Mouse (Mus musculus) midbrain, embryonic 14.5 days (tissue): ENCODE measurements at regions not wholly inside any gene's neighbourhood (a gene's known extent, or its start where the extent isn't known, plus 50 kb on each side); places are given as distances from the start of the nearest gene placed in this dataset.
"Not testable (repeated sequence)": the region's sequence is repeated elsewhere in the genome, so short reads cannot be mapped to it uniquely, and the experiment has no call there.

Experiments
- ATAC-seq: fragments of 200-750 bp; cut with Nextera tagmentation; 2 replicates; pipeline ENCODE4 v1.8.0; 2017; ENCODE audit warnings: moderate number of reproducible peaks, moderate library complexity; ENCODE audit not compliant: low FRiP score, low TSS enrichment
- DNase-seq: peaks from one replicate; pipeline ENCODE4 v3.0.0-alpha.2; 2015
- H3K27ac ChIP-seq: fragments of 300-500 bp; sonication (generic); replicated peaks from 2 replicates; pipeline ENCODE4 v1.5.1; 2014; ENCODE audit warnings: mild to moderate bottlenecking, low read depth, low read length, moderate library complexity
- H3K27me3 ChIP-seq: fragments of 300-500 bp; sonication (generic); 2 replicates; pipeline ENCODE4 v1.6.1; 2014; ENCODE audit warnings: low read length, control low read depth, mixed read lengths; ENCODE audit not compliant: control insufficient read depth, insufficient read depth
- H3K36me3 ChIP-seq: fragments of 300-500 bp; sonication (generic); 2 replicates; pipeline ENCODE4 v1.6.1; 2014; ENCODE audit warnings: low read length, control low read depth; ENCODE audit not compliant: control insufficient read depth, insufficient read depth
- H3K4me1 ChIP-seq: fragments of 300-500 bp; sonication (generic); 2 replicates; pipeline ENCODE4 v1.6.1; 2014; ENCODE audit warnings: mild to moderate bottlenecking, antibody characterized with exemption, low read length, control low read depth; ENCODE audit not compliant: control insufficient read depth, insufficient read depth
- H3K4me2 ChIP-seq: fragments of 300-500 bp; sonication (generic); 2 replicates; pipeline ENCODE4 v1.6.1; 2014; ENCODE audit warnings: mild to moderate bottlenecking, low read length, moderate library complexity
- H3K4me3 ChIP-seq: fragments of 300-500 bp; sonication (generic); replicated peaks from 2 replicates; pipeline ENCODE4 v1.5.1; 2014; ENCODE audit warnings: low read depth, low read length
- H3K9ac ChIP-seq: fragments of 300-500 bp; sonication (generic); replicated peaks from 2 replicates; pipeline ENCODE4 v1.6.1; 2014; ENCODE audit warnings: mild to moderate bottlenecking, low read length, moderate library complexity
- H3K9me3 ChIP-seq: fragments of 300-500 bp; sonication (generic); 2 replicates; pipeline ENCODE4 v1.6.1; 2016; ENCODE audit warnings: low read length, control low read depth, mixed read lengths; ENCODE audit not compliant: control insufficient read depth
- WGBS: fragments of 180-500 bp; shearing (Covaris S2); extraction: QIAGEN DNeasy Blood & Tissue Kit; methylation state at CpG from one replicate; pipeline ENCODE4 v1.1.7; 2014; 5-methylcytosine and 5-hydroxymethylcytosine counted together

DNA sequence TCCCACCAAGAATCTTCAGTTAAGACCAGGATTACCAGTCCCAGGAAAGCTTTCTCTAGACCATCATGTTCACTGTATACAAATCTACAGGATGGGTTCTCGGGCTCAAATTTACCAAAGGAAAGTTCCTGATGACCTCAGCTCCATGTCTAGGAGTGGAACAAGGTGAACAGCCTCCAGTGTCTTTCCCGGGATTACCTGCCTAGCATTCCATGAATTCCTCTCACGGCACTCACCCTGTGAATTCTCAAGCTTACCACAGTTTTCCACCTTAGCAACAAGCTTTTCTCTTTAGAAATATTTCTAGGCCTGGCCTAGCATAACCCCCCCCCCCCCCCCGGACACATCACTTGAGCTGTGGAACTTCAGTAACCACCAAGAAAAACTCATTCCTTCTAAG, 1158.9 kb downstream of the A830018L16Rik start:
- no peak for ATAC-seq
- no peak overlapping the region for H3K4me3 ChIP-seq
- no peak overlapping the region for H3K9ac ChIP-seq
- no peaks in the 10 kb centered on the region for H3K9me3 ChIP-seq
- peaks cover 9% of the 10 kb centered on the region; the same call in 1 of the 2 replicates for H3K4me1 ChIP-seq
- H3K4me2 ChIP-seq: no peak overlapping the region
- no peak overlapping the region for H3K27ac ChIP-seq
- no peaks in the 10 kb centered on the region for H3K27me3 ChIP-seq
- DNase-seq: no peak
- no peaks in the 10 kb centered on the region for H3K36me3 ChIP-seq
- 79% methylated on average over 4 of the region's 4 CpGs for WGBS

DNA sequence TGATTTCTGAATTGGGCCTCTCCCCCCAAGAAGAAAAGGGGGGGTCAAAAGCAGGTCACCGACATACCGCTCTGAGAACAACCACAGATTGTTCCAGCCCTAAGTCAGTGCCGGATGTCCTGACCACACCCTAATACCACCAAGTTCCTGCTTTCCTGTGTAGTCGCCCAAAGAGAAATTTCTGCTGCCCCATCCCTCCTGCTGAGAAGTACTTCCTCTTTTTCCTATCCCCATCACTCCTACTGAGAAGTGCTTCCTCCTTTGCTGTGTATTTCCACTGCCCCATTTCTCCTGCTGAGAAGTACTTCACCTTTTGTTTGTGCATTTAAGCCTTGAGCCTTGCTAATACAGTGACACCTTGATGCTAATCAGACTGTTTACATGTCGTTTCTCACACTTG, 1160.4 kb downstream of the A830018L16Rik start:
- Histone ChIP-seq H3K9ac (no peak overlapping the region), H3K27me3 (no peaks in the 10 kb centered on the region), H3K4me1 (peaks cover 9% of the 10 kb centered on the region; the same call in 1 of the 2 replicates), H3K27ac (no peak overlapping the region), H3K4me2 (no peak overlapping the region), H3K36me3 (no peaks in the 10 kb centered on the region), H3K4me3 (no peak overlapping the region), H3K9me3 (no peaks in the 10 kb centered on the region)
- 90% methylated on average over 5 of the region's 5 CpGs for WGBS
- ATAC-seq (no peak), DNase-seq (no peak)

DNA sequence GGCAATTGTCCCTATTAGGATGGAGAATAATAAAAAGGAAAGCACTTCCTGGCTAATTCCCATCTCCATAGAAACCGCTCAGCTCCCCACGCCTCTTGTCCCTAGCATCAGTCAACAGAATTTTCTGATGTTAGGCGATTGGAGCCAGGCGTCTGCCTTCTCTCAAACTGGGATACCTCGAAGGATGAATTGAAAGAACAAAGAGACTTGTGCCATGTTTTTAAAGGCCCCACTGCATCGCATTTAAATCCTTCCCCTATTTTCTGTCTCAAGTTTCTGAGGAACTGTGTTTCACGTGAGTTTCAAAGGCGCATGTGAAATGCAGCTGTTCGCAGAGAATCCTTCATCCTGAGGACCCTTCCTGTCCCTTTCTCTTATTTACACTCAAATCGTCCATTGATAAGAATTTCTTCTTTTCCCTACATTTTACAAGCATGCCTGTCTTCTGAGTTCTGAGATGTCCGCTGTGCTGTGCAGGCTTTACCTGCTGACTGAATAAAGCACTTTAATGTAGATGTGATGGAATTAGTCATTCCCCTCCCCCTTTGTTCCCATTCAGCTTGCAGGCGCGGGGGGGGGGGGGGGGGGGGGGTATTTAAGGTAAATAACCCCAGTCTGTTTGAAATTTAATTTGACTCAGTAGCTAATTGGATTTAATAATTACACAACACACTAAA, 1163.3 kb downstream of the A830018L16Rik start:
- Histone ChIP-seq H3K27ac (peak overlapping the region; percentile 69), H3K36me3 (no peaks in the 10 kb centered on the region), H3K4me1 (peaks cover 9% of the 10 kb centered on the region; the same call in 1 of the 2 replicates), H3K4me2 (peak overlapping the region; percentile 42), H3K4me3 (0 out of 2 replicates have a peak overlapping the region, but pooled peaks have one; percentile 3), H3K9me3 (no peaks in the 10 kb centered on the region), H3K27me3 (no peaks in the 10 kb centered on the region), H3K9ac (peak overlapping the region; percentile 42)
- WGBS: 1% methylated on average over 13 of the region's 13 CpGs
- ATAC-seq (peak; percentile 55; the same call in 1 of the 2 replicates), DNase-seq (peak; percentile 73)

DNA sequence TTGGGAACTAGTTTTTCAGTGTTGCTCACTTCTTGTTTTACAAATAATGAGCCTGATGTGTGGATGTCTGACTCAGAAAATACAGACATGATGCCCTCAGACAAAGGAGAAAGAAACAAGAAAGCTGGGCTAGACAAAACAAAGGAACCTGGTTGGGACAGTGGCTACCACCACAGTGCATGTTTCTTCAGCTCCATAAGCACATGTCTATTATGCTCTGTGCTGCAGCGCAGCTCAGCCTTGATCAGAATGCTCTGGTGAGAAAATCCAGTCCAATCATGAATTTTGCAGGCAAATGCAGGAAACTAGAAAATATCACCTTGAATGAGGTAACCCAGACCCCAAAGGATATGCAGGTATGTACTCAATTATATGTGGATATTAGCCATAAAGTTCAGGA, 1164.1 kb downstream of the A830018L16Rik start:
- no peak for ATAC-seq
- Histone ChIP-seq H3K27me3 (no peaks in the 10 kb centered on the region), H3K4me1 (peaks cover 9% of the 10 kb centered on the region; the same call in 1 of the 2 replicates), H3K4me3 (no peak overlapping the region), H3K9me3 (no peaks in the 10 kb centered on the region), H3K27ac (no peak overlapping the region), H3K9ac (no peak overlapping the region), H3K4me2 (no peak overlapping the region), H3K36me3 (no peaks in the 10 kb centered on the region)
- WGBS: 41% methylated on average over 1 of the region's 1 CpGs
- peak; percentile 30 for DNase-seq

DNA sequence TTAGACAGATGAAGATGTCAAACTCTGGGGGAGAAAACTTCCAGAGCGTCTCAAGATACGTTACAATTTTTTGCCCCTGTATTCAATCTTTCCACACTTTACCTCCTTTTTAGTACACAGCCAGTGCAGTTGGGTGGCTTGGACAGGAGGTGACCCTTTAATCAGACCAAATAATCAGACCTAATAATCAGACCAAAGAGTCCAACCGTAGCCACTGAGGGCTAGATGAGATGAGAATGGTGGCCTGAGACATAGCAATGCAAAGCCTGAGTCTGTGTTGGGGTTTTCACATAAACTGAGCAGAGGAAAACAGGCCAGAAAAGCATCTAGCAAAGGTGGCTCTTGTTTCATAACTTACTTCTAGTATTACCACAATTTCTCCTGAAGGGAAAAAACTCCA, 1169.1 kb downstream of the A830018L16Rik start:
- no peak overlapping the region for H3K9ac ChIP-seq
- WGBS: 40% methylated on average over 3 of the region's 3 CpGs
- no peak overlapping the region for H3K27ac ChIP-seq
- H3K36me3 ChIP-seq: no peaks in the 10 kb centered on the region
- DNase-seq (no peak), ATAC-seq (no peak)
- no peaks in the 10 kb centered on the region for H3K9me3 ChIP-seq
- H3K4me2 ChIP-seq: no peak overlapping the region
- H3K4me3 ChIP-seq: no peak overlapping the region
- no peaks in the 10 kb centered on the region for H3K27me3 ChIP-seq
- H3K4me1 ChIP-seq: no peaks in the 10 kb centered on the region

DNA sequence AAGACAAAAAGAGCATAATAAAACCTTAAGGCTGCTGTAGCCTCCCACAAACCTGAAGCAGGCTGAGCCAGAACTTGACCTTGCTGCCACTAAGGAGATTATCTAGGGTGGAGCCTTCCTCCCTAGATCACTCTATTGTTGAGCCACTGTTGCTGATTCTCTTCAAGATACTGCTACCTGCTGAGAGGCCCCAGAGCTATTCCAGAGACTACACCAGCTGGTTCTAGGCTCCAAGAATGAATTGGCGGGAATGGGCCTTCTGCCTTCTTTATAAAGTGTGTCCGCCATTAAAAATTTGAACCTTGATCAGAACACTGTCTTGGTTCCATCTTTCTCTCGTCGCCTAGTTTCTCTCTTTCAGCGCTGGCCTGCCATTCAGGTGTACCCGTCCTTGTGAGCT, 1173.1 kb downstream of the A830018L16Rik start:
- H3K4me2 ChIP-seq, ATAC-seq, H3K9ac ChIP-seq, H3K4me1 ChIP-seq, DNase-seq, H3K9me3 ChIP-seq, H3K36me3 ChIP-seq, H3K27me3 ChIP-seq, H3K27ac ChIP-seq, H3K4me3 ChIP-seq: not testable (repeated sequence)
- WGBS: 92% methylated on average over 6 of the region's 6 CpGs

DNA sequence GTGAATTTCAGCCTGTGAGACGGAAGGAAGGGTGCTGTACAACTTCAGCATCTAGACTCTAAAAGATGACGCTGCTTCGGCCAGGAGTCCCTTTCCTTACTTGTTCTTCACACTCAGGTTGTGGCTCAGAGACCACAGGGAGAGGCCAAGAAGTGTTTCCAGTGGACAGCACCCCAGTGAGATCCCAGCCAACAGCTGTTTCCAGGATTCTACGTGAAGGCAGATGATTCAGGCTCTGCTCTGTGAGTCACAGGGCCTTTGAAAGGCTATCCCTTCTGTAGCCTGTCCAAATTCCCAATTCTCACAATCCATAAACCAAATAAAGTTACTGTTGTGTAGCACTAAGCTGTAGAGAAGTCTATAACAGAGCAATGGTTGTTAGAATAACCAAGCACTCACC, 1198.2 kb downstream of the A830018L16Rik start:
- Histone ChIP-seq H3K27ac (no peak overlapping the region), H3K36me3 (no peaks in the 10 kb centered on the region), H3K4me1 (no peaks in the 10 kb centered on the region), H3K27me3 (no peaks in the 10 kb centered on the region), H3K9me3 (no peaks in the 10 kb centered on the region), H3K4me3 (no peak overlapping the region), H3K4me2 (no peak overlapping the region), H3K9ac (no peak overlapping the region)
- ATAC-seq (no peak), DNase-seq (no peak)
- 90% methylated on average over 4 of the region's 4 CpGs for WGBS

DNA sequence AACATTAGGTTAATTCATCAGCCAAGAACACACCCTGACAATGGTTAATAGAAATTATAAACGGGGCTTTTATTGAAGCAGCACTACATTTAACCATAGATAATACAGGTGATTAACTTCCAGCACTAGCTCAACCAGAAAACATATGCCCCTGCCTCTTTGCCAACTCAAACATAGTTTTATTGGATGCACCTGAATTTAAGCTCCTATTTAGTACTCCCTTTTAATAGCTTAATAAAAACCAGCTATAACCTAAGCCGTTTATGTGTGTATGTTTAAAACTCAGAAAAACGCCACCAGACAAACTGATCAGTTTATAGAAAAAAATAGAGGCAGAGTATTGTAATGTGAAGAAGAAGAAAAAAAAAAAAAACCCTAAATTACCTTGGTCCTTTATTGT, 1201.4 kb downstream of the A830018L16Rik start:
- no peaks in the 10 kb centered on the region for H3K4me1 ChIP-seq
- no peaks in the 10 kb centered on the region for H3K27me3 ChIP-seq
- H3K9me3 ChIP-seq: no peaks in the 10 kb centered on the region
- H3K9ac ChIP-seq: no peak overlapping the region
- 84% methylated on average over 3 of the region's 3 CpGs for WGBS
- no peaks in the 10 kb centered on the region for H3K36me3 ChIP-seq
- H3K4me3 ChIP-seq: no peak overlapping the region
- H3K27ac ChIP-seq: no peak overlapping the region
- DNase-seq: no peak
- no peak overlapping the region for H3K4me2 ChIP-seq
- ATAC-seq: no peak

DNA sequence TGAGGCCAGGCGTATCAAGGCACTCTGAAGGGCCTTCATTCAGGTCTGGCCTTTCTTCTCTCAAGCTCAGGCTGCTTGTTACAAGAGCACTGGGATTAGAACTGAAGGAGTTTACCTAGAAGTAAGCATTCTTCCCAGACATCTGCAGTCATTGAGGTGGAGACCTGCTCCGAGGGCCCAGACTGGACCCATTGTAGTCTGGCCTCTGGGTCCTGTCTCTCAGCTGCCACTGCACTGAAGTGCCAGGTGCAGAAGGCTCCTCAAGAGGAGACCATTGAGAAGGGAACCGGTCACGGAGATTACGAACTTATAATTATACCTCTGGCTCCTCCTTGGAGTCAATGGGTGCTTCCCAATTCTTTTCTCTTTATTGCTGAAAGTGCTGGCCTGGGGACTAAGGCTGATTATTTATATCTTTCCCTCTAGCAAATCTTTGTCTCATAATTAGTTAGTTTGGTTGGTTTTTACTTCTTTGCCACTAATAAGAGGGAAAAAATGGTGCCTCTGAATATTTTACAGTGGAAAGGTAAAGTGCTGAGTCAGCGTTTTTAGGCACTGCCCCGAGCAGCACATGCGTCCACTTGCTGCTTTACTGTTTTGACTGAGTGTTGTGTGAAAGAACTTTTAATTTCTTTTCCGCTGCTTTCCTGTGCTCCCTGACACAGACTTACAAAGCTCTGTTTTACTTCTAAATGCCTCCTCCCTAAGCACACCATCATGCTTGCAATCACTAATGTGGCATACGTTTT, 1202.0 kb downstream of the A830018L16Rik start:
- Histone ChIP-seq H3K4me2 (no peak overlapping the region), H3K4me1 (no peaks in the 10 kb centered on the region), H3K27ac (no peak overlapping the region), H3K4me3 (no peak overlapping the region), H3K27me3 (no peaks in the 10 kb centered on the region), H3K9ac (no peak overlapping the region), H3K36me3 (no peaks in the 10 kb centered on the region), H3K9me3 (no peaks in the 10 kb centered on the region)
- no peak for DNase-seq
- 84% methylated on average over 10 of the region's 10 CpGs for WGBS
- ATAC-seq: no peak
